Mouse (Mus musculus): ENCODE results near the gene Tex22.
A peak's percentile ranks its signal among the peaks of the same experiment; 100 is the strongest.

Tex22 gene

DNA sequence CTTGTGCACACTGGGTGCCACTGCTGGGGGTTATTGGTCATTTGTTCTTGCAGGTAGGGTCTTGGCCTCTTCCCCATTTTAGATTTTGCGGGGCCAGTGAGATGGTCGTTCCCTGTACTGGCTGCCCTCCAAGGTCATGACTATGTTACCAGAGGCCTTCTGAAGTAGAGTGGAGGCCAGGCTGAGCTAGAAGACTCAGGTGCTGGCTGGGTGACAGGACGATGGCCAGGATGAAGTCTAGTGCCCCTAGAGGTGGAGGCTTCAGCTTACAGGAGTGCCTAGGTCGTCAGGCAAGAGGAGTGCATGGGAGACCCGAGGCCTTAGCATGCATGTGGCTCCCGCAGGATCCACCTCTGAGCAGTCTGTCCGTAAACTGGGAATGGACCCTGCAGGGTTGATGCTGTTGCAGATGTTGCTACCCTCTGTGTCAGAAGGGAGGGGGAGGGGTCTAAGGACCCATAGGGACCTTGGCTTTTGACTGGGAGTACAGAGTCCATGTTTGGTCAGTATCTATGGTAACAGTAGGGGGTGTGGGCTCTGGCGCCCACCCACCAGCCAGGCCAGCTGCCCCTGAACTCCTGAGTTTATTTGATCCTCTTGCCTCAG, 29.6 kb downstream of the Tex22 start:
- no peak for DNase-seq (ENCODE audit: low read depth)

DNA sequence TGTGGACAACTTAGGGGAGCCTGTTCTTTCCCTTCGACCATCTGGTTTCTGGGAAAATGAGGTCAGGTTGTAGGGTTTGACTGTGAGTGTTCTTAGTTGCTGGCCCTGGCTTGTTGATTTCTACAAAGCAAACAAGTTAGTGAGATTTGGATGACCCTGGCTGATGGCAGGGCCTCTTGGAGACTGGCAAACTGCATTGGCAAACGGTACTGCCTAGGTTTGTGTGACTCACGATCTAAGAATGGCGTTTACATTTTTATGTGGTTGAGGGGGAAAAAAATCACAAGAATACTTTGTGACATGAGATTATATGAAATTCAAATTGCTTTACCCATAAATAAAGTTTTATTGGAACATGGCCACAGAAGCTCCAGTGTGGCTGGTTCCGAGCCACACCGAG, 32.1 kb downstream of the Tex22 start:
- peak; percentile 87 for DNase-seq (ENCODE audit: low read depth)

- DNase-seq (ENCODE audit: low read depth): no peak
Observed at GRCm38 (mm10) chr12:113107431-113108124, 33.3 kb downstream of the Tex22 start.

DNA sequence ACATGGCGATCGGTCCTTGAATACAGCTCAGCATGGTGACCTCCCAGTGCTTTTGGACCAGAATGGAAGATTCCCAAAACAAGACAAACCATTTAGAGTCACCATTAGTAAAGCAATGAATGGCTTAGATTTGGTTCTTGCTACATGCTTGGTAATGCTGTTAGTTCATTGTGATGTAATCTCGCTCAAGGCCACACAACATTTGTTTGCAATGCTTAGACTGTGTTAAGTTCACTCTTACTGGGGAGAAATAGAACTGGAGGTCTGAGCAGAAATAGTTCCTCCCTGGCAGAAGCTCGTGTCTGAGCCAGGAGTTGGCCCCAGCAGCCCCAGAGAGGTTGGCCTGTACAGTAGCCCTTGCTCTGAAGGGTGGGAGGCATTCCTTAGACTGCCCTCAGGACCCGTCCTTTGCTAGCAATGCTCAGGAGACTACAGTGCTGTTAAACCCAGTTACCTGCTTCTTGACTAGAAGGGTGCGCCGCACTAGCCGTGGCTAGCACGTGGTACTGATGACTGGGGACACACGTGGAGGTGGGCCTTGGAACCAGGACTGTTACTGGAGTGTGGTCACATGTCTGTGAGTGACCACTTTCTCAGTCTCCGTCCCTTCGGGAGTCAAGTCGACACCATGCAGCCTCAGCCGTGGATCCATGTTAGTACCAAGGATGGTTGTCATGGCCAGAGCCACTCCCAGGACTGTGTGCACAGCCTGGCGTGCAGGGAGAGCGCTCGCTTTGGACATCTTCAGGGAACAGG, 34.4 kb downstream of the Tex22 start:
- DNase-seq (ENCODE audit: low read depth): no peak

- DNase-seq (ENCODE audit: low read depth): no peak
Observed at GRCm38 (mm10) chr12:113109801-113110200, 35.5 kb downstream of the Tex22 start.

GRCm38 (mm10) chr12:113114141-113114540, 39.8 kb downstream of the Tex22 start:
- no peak for DNase-seq (ENCODE audit: low read depth)

- no peak for DNase-seq (ENCODE audit: low read depth)
Observed at GRCm38 (mm10) chr12:113114856-113115538, 40.7 kb downstream of the Tex22 start.

DNA sequence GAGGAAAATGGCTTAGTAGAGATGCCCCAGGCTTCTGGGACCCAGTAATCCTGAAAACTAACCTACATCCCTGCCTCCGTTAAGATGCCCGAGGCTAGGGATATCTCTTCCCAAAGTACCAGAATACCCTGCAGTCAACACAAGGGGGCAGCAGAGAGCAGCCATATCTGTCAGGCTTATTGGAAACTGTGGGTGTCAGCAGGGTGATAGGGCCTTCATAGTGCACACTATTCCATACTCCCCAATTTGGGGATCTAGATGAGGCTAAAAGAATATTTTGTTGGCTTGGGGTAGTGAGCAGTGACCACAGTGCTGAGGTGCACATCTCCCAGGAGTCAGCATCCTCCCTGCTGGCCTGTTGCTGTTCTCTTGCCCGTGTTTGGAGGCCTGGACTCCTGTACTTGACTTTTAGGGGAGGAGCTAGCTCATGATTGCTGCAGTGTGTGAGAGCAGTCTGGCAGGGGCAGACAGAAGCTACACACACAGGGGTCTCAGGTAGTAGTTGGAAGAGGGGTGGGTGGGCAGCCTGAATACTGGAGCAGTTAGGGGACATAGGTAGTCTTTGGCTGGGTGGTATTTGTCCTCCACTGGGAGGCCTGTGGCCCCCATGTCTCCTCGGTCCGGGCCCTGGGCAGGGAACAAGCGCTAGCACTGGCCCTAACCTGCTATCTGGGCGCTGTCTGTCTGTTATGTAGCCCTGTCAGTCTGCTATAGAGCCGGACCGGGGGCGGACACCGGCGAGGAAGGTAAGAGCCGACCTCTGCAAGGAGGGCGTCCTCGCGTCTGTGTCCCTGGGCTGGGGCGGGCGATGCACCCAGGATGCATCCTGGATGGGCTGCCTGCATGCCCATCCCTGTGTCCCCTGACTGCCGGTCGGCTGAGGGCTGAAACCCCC, 45.5 kb downstream of the Tex22 start:
- DNase-seq (ENCODE audit: low read depth): no peak

- no peak for DNase-seq (ENCODE audit: low read depth)
Observed at GRCm38 (mm10) chr12:113124726-113125125, 50.4 kb downstream of the Tex22 start.

DNA sequence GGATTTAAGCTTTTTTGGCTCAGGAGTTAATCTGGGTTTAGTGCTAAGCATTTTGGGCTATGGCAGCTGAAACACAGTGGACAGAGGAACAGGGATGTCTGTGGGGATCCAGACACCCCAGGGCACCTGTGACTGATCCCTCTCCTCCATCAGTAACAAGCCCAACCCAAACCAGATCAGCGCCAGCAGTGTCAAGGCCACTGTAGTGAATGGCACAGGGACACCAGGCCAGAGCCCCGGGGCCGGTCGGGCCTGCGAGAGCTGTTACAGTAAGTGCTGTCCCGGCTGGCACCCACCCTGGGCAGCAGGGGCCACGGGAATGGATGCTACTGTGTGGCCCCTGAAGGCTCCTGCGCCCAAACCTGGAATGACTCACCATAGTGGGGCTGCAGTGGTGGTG, 56.4 kb downstream of the Tex22 start:
- no peak for DNase-seq (ENCODE audit: low read depth)

DNA sequence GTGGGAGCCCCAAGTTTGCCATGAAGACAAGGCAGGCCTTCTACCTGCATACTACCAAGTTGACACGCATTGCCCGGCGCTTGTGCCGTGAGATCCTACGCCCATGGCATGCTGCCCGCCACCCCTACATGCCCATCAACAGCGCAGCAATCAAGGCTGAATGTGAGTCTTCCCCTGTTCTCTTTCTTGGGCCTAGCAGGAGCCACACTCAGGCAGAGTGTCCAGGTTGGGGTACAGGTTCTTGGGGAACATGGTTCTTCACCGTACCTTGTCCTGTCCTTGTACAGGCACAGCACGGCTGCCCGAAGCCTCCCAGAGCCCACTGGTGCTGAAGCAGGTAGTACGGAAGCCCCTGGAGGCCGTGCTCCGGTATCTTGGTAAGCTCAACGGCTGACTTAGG, 57.3 kb downstream of the Tex22 start:
- no peak for DNase-seq (ENCODE audit: low read depth)

GRCm38 (mm10) chr12:113132567-113132966, 58.3 kb downstream of the Tex22 start:
- DNase-seq (ENCODE audit: low read depth): no peak

DNA sequence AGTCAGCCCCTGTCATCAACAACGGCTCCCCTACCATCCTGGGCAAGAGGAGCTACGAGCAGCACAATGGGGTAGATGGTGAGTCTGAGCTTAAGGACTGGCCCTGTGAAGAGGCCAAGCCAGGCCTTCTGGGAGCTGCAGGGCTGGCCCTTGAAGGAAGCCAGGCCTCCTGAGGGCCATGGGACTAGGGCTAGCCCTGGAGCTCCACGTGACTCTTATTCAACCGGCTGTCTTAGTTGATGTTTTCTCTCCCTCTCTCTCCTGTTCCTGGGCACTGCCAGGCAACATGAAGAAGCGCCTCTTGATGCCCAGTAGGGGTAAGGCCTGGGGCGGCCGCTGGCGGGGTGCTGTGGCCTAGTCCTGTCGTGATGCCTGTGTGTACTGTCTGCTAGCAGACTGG, 59.0 kb downstream of the Tex22 start:
- no peak for DNase-seq (ENCODE audit: low read depth)

GRCm38 (mm10) chr12:113133861-113134403, 59.6 kb downstream of the Tex22 start:
- no peak for DNase-seq (ENCODE audit: low read depth)

DNA sequence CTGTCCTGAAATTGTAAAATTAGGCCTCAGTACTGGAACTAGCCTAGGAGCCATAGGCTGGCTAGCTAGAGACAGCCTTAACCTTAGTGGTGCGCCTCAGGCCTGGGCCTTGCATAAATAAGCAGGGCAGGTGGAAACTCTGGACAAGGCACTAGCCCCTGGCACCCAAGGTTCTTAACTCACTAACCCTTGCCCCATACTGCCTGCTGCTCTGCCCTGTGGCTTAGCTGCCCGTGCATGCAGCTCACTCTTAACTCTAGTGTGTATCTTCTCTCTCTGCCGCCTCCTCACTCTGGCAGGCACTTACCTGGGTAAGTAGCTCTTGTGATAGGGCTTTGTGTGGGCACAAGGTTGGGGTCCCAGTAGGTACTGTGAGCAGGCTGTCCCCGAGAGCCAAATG, 60.2 kb downstream of the Tex22 start:
- no peak for DNase-seq (ENCODE audit: low read depth)

GRCm38 (mm10) chr12:113135401-113135800, 61.1 kb downstream of the Tex22 start:
- no peak for DNase-seq (ENCODE audit: low read depth)

DNA sequence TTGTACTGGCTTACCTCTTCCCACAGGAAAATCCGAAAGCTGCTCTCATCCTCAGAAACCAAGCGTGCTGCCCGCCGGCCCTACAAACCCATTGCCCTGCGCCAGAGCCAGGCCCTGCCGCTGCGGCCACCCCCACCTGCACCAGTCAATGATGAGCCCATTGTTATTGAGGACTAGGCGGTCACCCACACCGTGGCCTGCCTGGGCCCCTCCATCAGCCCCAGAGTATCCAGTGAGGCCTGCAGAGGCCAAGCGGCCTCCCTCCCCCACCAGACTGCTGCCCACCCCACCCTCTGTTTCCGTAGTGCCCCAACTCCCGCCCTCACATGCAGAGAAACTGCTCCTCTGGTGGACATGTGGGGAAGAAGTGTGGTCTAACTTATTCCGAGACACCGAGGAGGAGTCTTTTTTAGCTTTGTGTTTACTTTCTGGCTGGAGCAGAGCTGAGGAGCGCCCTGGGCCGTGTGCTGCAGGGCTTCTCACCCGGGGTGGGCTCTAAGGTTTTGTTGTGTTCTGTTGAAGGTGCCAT, 62.3 kb downstream of the Tex22 start:
- DNase-seq (ENCODE audit: low read depth): no peak

GRCm38 (mm10) chr12:113137260-113138213, 63.2 kb downstream of the Tex22 start:
- no peak for DNase-seq (ENCODE audit: low read depth)

GRCm38 (mm10) chr12:113138291-113138690, 64.0 kb downstream of the Tex22 start:
- DNase-seq (ENCODE audit: low read depth): no peak
